Mouse (Mus musculus) brain, embryonic 14.5 days (tissue): ENCODE results near the gene Rtl8a.

Experiments used
- CTCF ChIP-seq: fragments of 200-500 bp; IDR thresholded peaks from 2 replicates; pipeline ENCODE4 v1.5.1; 2012; ENCODE audit warnings: inconsistent platforms, mild to moderate bottlenecking, moderate library complexity, borderline replicate concordance; ENCODE audit not compliant: insufficient read depth, insufficient read length; ENCODE audit errors: extremely low read depth
- POLR2A ChIP-seq: fragments of 200-500 bp; IDR thresholded peaks from 2 replicates; pipeline ENCODE4 v1.6.1; 2012; ENCODE audit warnings: mild to moderate bottlenecking, inconsistent platforms, borderline replicate concordance; ENCODE audit not compliant: poor library complexity, insufficient read depth, insufficient read length, severe bottlenecking; ENCODE audit errors: extremely low read depth

GRCm38 (mm10) chrX:53608122-53608813 is 35.2 kb downstream of the Rtl8a start:
- TF ChIP-seq CTCF (no peak), POLR2A (no peak)
